Comparison of ENCODE assay signal across 15 mouse cellular contexts in the genomic region with DNA sequence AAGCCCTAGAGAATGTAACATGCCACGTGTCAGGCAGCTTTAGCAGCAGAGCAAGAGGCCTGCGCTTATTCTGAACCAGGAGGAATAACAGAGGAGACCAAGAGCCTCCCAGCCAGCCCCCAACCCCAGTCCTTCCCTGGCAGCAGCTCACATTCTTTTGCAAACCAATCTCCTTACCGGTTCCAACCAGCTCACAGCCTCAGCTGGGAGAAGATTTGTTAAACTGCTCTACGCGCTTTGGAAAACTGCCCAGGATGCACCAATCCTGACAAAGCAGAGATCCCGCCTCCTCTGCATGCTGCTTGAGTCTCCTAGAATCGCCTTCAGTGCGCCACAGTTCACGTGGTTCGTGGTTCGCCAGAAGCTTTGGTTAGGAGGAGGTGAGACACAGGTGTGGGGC. TPM values are rescaled to one million over a fixed set of nuclear protein-coding genes. Genes with fewer than 3 reads are reported as not detected.
DNase-seq lines count a peak whose midpoint lies in the region; ATAC-seq and TF ChIP-seq lines count a peak whose summit lies in the region.
"Had no signal": no experiment of that assay in that cellular context is flagged by ENCODE, and none has a peak within 500 bp of the region (broad histone marks: within the 10 kb centered on the region; RNA-seq: fewer than 3 reads in every experiment).

No protein-coding gene starts in this region.

- no peak for TF ChIP-seq CTCF in lung, embryonic 14.5 days (IDR thresholded peaks at IDR 0.05; ENCODE audit: low read depth)

- ATAC-seq in forebrain, embryonic 11.5 days (replicated peaks; ENCODE audit: low FRiP score): no peak
- ATAC-seq in lung, embryonic 14.5 days (ENCODE audit: insufficient read depth): peak; percentile 78
- peak; percentile 37 for ATAC-seq in forebrain, embryonic 16.5 days
- ATAC-seq in erythroblast, adult 5-6 weeks (replicated peaks; ENCODE audit: low FRiP score, poor library complexity, severe bottlenecking): no peak
- ATAC-seq: liver, embryonic 12.5 days had no signal

- peak; percentile 45 for DNase-seq in forebrain, embryonic 11.5 days (ENCODE audit: low spot score)
- no peak for DNase-seq in forebrain, embryonic 10.5 days (ENCODE audit: extremely low spot score, low spot score)
- peak; percentile 76 for DNase-seq in lung, embryonic 14.5 days
- DNase-seq in lung, postnatal 14 days: no peak
- peak; percentile 7 for DNase-seq in right cerebral cortex, adult 18-20 months
- no peak for DNase-seq in cerebellum, adult 11-12 months
- DNase-seq: B cell, adult 2 months; heart, adult 18-20 months had no signal

- no peak overlapping the region for H3K4me3 ChIP-seq in forebrain, embryonic 11.5 days (ENCODE audit: low read depth, low read length)
- H3K4me3 ChIP-seq in forebrain, embryonic 10.5 days: no peak overlapping the region
- no peak overlapping the region for H3K4me3 ChIP-seq in lung, embryonic 14.5 days (ENCODE audit: low read depth, low read length)
- no peak overlapping the region for H3K4me3 ChIP-seq in forebrain, embryonic 16.5 days (replicated peaks; ENCODE audit: low read length)
- H3K4me3 ChIP-seq: embryonic facial prominence, embryonic 15.5 days; liver, embryonic 12.5 days; megakaryocyte, embryonic 14.5 days; stomach, embryonic 15.5 days had no signal

- H3K27me3 ChIP-seq in forebrain, embryonic 11.5 days (ENCODE audit: control insufficient read depth, insufficient read depth, low read length): peaks cover 6% of the 10 kb centered on the region; the same call in 1 of the 2 replicates
- peaks cover 65% of the 10 kb centered on the region for H3K27me3 ChIP-seq in forebrain, embryonic 10.5 days (ENCODE audit: poor library complexity, severe bottlenecking)
- peaks cover 27% of the 10 kb centered on the region; the same call in 1 of the 2 replicates for H3K27me3 ChIP-seq in lung, embryonic 14.5 days (ENCODE audit: insufficient read depth, low read length)
- peaks cover 4% of the 10 kb centered on the region for H3K27me3 ChIP-seq in forebrain, embryonic 16.5 days (replicated peaks; ENCODE audit: control insufficient read depth, insufficient read depth, low read length)

- 54% methylated on average over 11 of the region's 11 CpGs for WGBS in forebrain, embryonic 11.5 days
- 53% methylated on average over 11 of the region's 11 CpGs for WGBS in forebrain, embryonic 10.5 days
- 42% methylated on average over 11 of the region's 11 CpGs for WGBS in lung, embryonic 14.5 days
- WGBS in forebrain, embryonic 16.5 days: 38% methylated on average over 11 of the region's 11 CpGs

- no peak overlapping the region for H3K4me2 ChIP-seq in forebrain, embryonic 11.5 days (ENCODE audit: low read depth, low read length, severe bottlenecking)
- H3K4me2 ChIP-seq in lung, embryonic 14.5 days: no peak overlapping the region
- H3K4me2 ChIP-seq in forebrain, embryonic 16.5 days (ENCODE audit: low read length): no peak overlapping the region
- H3K4me2 ChIP-seq: embryonic facial prominence, embryonic 15.5 days; liver, embryonic 12.5 days; stomach, embryonic 15.5 days had no signal

- H3K9ac ChIP-seq in forebrain, embryonic 11.5 days (ENCODE audit: low read length): no peak overlapping the region
- no peak overlapping the region for H3K9ac ChIP-seq in lung, embryonic 14.5 days
- no peak overlapping the region for H3K9ac ChIP-seq in forebrain, embryonic 16.5 days (replicated peaks; ENCODE audit: low read depth, low read length)
- H3K9ac ChIP-seq: embryonic facial prominence, embryonic 15.5 days; liver, embryonic 12.5 days; stomach, embryonic 15.5 days had no signal

- H3K36me3 ChIP-seq in forebrain, embryonic 11.5 days (ENCODE audit: control insufficient read depth, insufficient read depth, low read length): no peaks in the 10 kb centered on the region
- H3K36me3 ChIP-seq in forebrain, embryonic 10.5 days (replicated peaks): no peaks in the 10 kb centered on the region
- no peaks in the 10 kb centered on the region for H3K36me3 ChIP-seq in lung, embryonic 14.5 days (ENCODE audit: insufficient read depth)
- no peaks in the 10 kb centered on the region for H3K36me3 ChIP-seq in forebrain, embryonic 16.5 days (ENCODE audit: control insufficient read depth, insufficient read depth)
- H3K36me3 ChIP-seq: embryonic facial prominence, embryonic 15.5 days; liver, embryonic 12.5 days; stomach, embryonic 15.5 days had no signal

- H3K4me1 ChIP-seq in forebrain, embryonic 11.5 days (replicated peaks; ENCODE audit: control insufficient read depth, insufficient read depth, low read length): peaks cover 15% of the 10 kb centered on the region; the same call in 1 of the 2 replicates
- H3K4me1 ChIP-seq in forebrain, embryonic 10.5 days: peaks cover 30% of the 10 kb centered on the region
- H3K4me1 ChIP-seq in lung, embryonic 14.5 days (ENCODE audit: insufficient read depth): no peaks in the 10 kb centered on the region
- H3K4me1 ChIP-seq in forebrain, embryonic 16.5 days (replicated peaks; ENCODE audit: control insufficient read depth, insufficient read depth, low read length): peaks cover 22% of the 10 kb centered on the region
- H3K4me1 ChIP-seq: liver, embryonic 12.5 days; stomach, embryonic 15.5 days had no signal

- H3K9me3 ChIP-seq in forebrain, embryonic 11.5 days (ENCODE audit: control insufficient read depth, low read length): no peaks in the 10 kb centered on the region
- no peaks in the 10 kb centered on the region for H3K9me3 ChIP-seq in forebrain, embryonic 10.5 days
- H3K9me3 ChIP-seq in lung, embryonic 14.5 days (ENCODE audit: low read depth, low read length): no peaks in the 10 kb centered on the region
- no peaks in the 10 kb centered on the region for H3K9me3 ChIP-seq in forebrain, embryonic 16.5 days (ENCODE audit: control insufficient read depth, low read length)
- H3K9me3 ChIP-seq: embryonic facial prominence, embryonic 15.5 days; liver, embryonic 12.5 days; stomach, embryonic 15.5 days had no signal

- no peak overlapping the region for H3K27ac ChIP-seq in forebrain, embryonic 11.5 days (ENCODE audit: low read depth, low read length)
- H3K27ac ChIP-seq in forebrain, embryonic 10.5 days: no peak overlapping the region
- no peak overlapping the region for H3K27ac ChIP-seq in lung, embryonic 14.5 days (ENCODE audit: low read depth)
- no peak overlapping the region for H3K27ac ChIP-seq in forebrain, embryonic 16.5 days (ENCODE audit: low read length)
- H3K27ac ChIP-seq: embryonic facial prominence, embryonic 15.5 days; liver, embryonic 12.5 days; stomach, embryonic 15.5 days had no signal

RNA-seq across cellular contexts. Expression of gene Gm9376, which starts 51.8 kb away (rescaled TPM):
- not detected in 2 replicates for polyA plus RNA-seq in forebrain, embryonic 11.5 days (2014; fragmentation: Nextera tagmentation; extraction: Ambion mirVana)
- polyA plus RNA-seq in forebrain, embryonic 10.5 days (2016; fragmentation: Nextera tagmentation; extraction: Ambion mirVana): not detected in 2 replicates
- not detected in 2 replicates for polyA plus RNA-seq in lung, embryonic 14.5 days (2014; fragmentation: Nextera tagmentation; extraction: Ambion mirVana)
- not detected in 2 replicates for polyA plus RNA-seq in forebrain, embryonic 16.5 days (2015; fragmentation: Nextera tagmentation; extraction: Ambion mirVana)
- not detected in 2 replicates for total RNA-seq in erythroblast, adult 5-6 weeks (2015; ENCODE audit: low replicate concordance)
- total RNA-seq in erythroblast, adult 5-6 weeks (2017; ENCODE audit: low replicate concordance): not detected in 2 replicates
- total RNA-seq: heart, adult 18-20 months; layer of hippocampus, adult 8-10 months had no signal
- polyA plus RNA-seq: embryonic facial prominence, embryonic 15.5 days; liver, embryonic 12.5 days; stomach, embryonic 15.5 days had no signal

Comparison
In these comparisons a context has a peak if more than half of its experiments do, and no peak if none do; other contexts are left out.
1. ATAC-seq: peak in lung, embryonic 14.5 days (single experiment) and forebrain, embryonic 16.5 days (single experiment); none in forebrain, embryonic 11.5 days (single experiment) and erythroblast, adult 5-6 weeks (single experiment).
2. DNase-seq: peak in forebrain, embryonic 11.5 days (single experiment), lung, embryonic 14.5 days (single experiment) and right cerebral cortex, adult 18-20 months (single experiment); none in forebrain, embryonic 10.5 days (single experiment), lung, postnatal 14 days (single experiment) and cerebellum, adult 11-12 months (single experiment).